Mouse (Mus musculus) stomach, embryonic 15.5 days (tissue): ENCODE results near the gene Gm45208. TPM values are rescaled to one million over a fixed set of nuclear protein-coding genes. Genes with fewer than 3 reads are reported as not detected.
A peak's percentile ranks its signal among the peaks of the same experiment; 100 is the strongest.
"Not testable (repeated sequence)": the region's sequence is repeated elsewhere in the genome, so short reads cannot be mapped to it uniquely, and the experiment has no call there.

Experiments
- ATAC-seq: fragments of 200-750 bp; cut with Nextera tagmentation; 2 replicates; pipeline ENCODE4 v1.8.0; 2017; ENCODE audit warnings: low read depth, moderate number of reproducible peaks, moderate TSS enrichment; ENCODE audit not compliant: insufficient read depth, low FRiP score
- H3K27ac ChIP-seq: fragments of 300-500 bp; sonication (generic); 2 replicates; pipeline ENCODE4 v1.5.1; 2015; ENCODE audit warnings: mild to moderate bottlenecking, inconsistent platforms
- H3K27me3 ChIP-seq: fragments of 300-500 bp; sonication (generic); replicated peaks from 2 replicates; pipeline ENCODE4 v1.6.1; 2015; ENCODE audit warnings: inconsistent platforms
- H3K36me3 ChIP-seq: fragments of 300-500 bp; sonication (generic); 2 replicates; pipeline ENCODE4 v1.6.1; 2015; ENCODE audit warnings: inconsistent platforms
- H3K4me1 ChIP-seq: fragments of 300-500 bp; sonication (generic); 2 replicates; pipeline ENCODE4 v1.6.1; 2015; ENCODE audit warnings: inconsistent platforms
- H3K4me2 ChIP-seq: fragments of 300-500 bp; sonication (generic); 2 replicates; pipeline ENCODE4 v1.6.1; 2015; ENCODE audit warnings: mild to moderate bottlenecking, inconsistent platforms
- H3K4me3 ChIP-seq: fragments of 300-500 bp; sonication (generic); replicated peaks from 2 replicates; pipeline ENCODE4 v1.5.1; 2015; ENCODE audit warnings: inconsistent platforms
- H3K9ac ChIP-seq: fragments of 300-500 bp; sonication (generic); 2 replicates; pipeline ENCODE4 v1.6.1; 2015; ENCODE audit warnings: inconsistent platforms
- H3K9me3 ChIP-seq: fragments of 300-500 bp; sonication (generic); 2 replicates; pipeline ENCODE4 v1.6.1; 2016; ENCODE audit warnings: inconsistent platforms
- WGBS: fragments of 180-500 bp; shearing (Covaris S2); methylation state at CpG from one replicate; pipeline ENCODE4 v1.1.7; 2015; 5-methylcytosine and 5-hydroxymethylcytosine counted together
- polyA plus RNA-seq: library from polyadenylated mRNA; unstranded; fragments of >200 nt; fragmentation: Nextera tagmentation; extraction: Ambion mirVana; gene quantifications from 2 replicates; pipeline ENCODE4 v1.2.1, GENCODE M21; 2015

Gm45208 gene
- polyA plus RNA-seq, 1 experiment from 2014 or later: 1.5 TPM

DNA sequence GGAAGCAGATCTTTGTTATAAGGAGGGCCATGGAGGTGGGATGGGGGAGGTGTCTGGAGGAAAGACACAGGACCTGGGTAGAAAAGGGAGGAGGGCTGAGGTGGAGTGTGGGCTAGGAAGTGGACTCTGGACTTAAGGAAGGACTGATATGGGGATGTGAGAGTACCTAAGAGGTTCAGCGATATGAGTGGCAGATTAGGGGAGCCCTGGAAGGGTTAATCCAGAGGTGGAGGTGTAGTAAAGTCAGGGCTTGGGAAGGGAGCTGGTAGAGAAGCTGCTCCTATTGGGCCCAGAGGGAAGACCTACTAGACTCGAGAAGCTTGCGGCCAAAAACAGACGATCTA, 6.8 kb downstream of the Gm45208 start:
- Histone ChIP-seq H3K4me3 (peak overlapping the region; percentile 49), H3K27me3 (no peaks in the 10 kb centered on the region), H3K36me3 (no peaks in the 10 kb centered on the region), H3K9me3 (no peaks in the 10 kb centered on the region), H3K4me2 (peak overlapping the region; percentile 53), H3K27ac (0 out of 2 replicates have a peak overlapping the region, but pooled peaks have one; percentile 31), H3K9ac (no peak overlapping the region), H3K4me1 (no peaks in the 10 kb centered on the region)
- ATAC-seq: peak; percentile 30
- 30% methylated on average over 4 of the region's 4 CpGs for WGBS

DNA sequence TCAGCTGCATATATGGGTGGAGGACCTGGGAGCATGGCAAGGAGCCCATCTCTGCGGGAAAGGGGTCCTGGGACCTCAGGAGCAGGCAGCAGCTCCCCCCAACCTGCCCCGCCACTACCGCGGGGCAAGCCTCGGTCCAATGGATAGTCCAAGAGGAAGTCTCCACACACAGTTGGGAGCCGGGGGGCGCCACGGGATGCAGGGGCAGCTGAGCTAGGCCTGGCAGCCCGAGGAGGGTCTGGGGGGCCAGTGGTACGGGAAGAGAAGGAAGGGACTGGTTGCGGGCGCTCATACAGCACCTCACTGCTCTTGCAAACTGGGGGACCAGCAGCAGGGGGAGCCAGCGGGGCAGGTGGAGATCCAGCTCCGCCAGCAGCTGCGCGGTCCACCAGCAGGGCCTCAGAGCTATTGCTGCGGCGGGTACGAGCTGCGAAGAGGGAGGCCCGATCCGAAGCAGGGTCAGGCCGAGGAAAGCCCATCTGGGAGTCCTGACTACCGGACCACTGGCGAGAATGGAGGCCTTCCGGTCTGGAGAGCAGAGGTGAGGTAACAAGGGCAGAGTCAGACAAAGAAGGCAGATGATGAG, 11.6 kb downstream of the Gm45208 start:
- WGBS: 32% methylated on average over 25 of the region's 26 CpGs
- no peak for ATAC-seq
- no peak overlapping the region for H3K4me3 ChIP-seq

DNA sequence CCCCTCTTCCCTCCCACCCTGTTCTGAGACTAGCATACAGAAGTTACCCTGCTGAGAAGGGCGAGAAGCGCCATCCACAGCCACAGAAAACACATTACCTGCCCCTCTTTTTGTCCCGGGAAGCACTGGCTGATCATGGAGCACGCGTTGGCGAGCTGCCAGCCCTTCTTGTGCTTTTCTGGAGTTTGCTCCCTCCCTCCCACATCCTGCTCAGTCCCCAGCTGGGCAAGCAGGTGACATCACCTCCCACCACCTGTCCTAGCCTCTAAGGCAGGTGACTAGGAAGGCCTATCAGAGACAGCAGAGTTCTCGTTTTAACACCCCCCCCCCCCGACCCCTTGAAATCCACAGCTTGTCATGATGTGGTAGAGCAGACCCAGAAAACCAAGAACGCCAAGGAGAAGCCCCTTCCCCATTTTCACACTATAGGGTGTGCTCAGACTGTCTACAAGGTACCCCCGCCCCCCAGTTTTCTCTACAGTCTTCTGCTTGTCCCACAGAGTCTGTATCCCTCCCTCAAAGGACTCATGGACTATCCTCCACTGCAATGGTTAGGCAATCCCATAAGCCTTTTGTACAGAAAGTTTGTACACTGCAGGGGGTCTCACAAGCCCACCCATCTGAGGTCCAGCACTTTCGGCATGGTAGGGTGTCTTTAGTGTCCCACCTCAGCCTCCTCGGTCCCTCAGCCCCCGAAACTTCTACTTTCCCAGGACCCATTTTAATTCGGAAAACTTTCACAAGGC, 17.5 kb downstream of the Gm45208 start:
- Histone ChIP-seq H3K4me3 (0 out of 2 replicates have a peak overlapping the region, but pooled peaks have one; percentile 18), H3K4me2 (peak overlapping the region; percentile 16; the same call in 1 of the 2 replicates), H3K27me3 (no peaks in the 10 kb centered on the region), H3K36me3 (no peaks in the 10 kb centered on the region), H3K9me3 (no peaks in the 10 kb centered on the region), H3K9ac (no peak overlapping the region), H3K27ac (peak overlapping the region; percentile 73; the same call in 1 of the 2 replicates), H3K4me1 (no peaks in the 10 kb centered on the region)
- 56% methylated on average over 14 of the region's 14 CpGs for WGBS
- ATAC-seq: peak; percentile 74; the same call in 1 of the 2 replicates

More for the DNA sequence above, 11.6 kb downstream of the Gm45208 start:
- H3K9ac ChIP-seq: no peak overlapping the region
- H3K36me3 ChIP-seq: no peaks in the 10 kb centered on the region
- no peaks in the 10 kb centered on the region for H3K27me3 ChIP-seq
- H3K9me3 ChIP-seq: no peaks in the 10 kb centered on the region
- no peak overlapping the region for H3K27ac ChIP-seq
- H3K4me2 ChIP-seq: no peak overlapping the region
- no peaks in the 10 kb centered on the region for H3K4me1 ChIP-seq

DNA sequence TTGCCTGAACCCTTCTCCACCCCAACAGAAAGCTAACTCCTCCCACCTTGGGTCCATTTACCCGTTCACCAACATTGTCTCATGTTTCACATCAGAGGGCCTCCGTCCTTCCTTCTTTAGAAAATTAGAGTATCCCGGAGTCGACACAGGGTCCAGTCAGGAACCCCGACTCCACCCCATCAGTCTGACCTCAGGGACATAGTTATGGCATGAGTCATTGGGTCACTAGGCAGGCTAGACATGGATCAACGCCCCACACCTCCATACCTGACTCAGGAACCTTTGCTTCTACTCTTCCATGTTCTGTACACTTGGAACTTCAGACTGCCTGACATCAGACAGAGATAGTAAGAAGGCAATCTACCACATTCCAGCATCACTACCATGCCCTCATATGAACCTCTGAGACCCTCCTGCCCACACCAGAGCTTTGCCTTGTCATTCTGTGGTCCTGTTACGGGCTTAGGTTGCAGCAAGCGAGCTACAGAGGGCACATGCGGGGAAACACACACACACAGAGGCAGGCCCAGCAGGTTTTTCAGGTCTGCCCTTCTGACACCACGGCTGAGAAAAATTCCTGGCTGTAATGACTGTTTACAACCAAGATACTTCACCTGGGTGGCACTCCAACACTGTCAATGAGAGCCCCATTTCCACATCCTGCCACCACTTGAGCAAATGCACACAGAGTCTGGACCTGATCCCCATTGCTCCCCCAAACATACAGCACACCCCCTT, 18.2 kb downstream of the Gm45208 start:
- peak overlapping the region; percentile 16 for H3K4me2 ChIP-seq
- ATAC-seq: peak; percentile 54; the same call in 1 of the 2 replicates
- no peak overlapping the region for H3K9ac ChIP-seq
- peak overlapping the region; percentile 27; the same call in 1 of the 2 replicates for H3K4me3 ChIP-seq
- no peaks in the 10 kb centered on the region for H3K9me3 ChIP-seq
- 45% methylated on average over 10 of the region's 10 CpGs for WGBS
- no peaks in the 10 kb centered on the region for H3K27me3 ChIP-seq
- peak overlapping the region; percentile 73; the same call in 1 of the 2 replicates for H3K27ac ChIP-seq
- no peaks in the 10 kb centered on the region for H3K4me1 ChIP-seq
- H3K36me3 ChIP-seq: no peaks in the 10 kb centered on the region

DNA sequence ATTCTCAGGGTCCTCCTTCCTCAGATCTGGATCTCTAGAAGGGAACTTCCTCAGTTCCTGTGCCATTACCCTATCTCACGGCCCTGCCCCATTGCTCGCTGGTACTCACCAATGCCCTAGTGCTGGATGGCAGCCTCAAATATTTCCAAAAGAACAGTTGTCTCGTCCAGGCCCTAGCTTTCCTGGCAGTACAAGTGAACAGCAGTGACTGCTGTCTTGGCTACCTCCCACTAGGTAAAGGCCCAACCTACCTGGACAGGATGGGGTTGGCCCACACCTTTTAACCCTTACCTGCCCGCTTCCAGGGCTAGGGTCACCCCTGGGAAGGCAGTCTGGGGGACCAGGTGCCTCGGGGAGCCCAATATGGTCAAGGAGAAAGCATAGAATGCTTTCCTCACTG, 19.1 kb downstream of the Gm45208 start:
- WGBS: 41% methylated on average over 5 of the region's 5 CpGs
- Histone ChIP-seq H3K36me3 (no peaks in the 10 kb centered on the region), H3K4me3 (peak overlapping the region; percentile 27; the same call in 1 of the 2 replicates), H3K27ac (peak overlapping the region; percentile 59; the same call in 1 of the 2 replicates), H3K9ac (no peak overlapping the region), H3K27me3 (no peaks in the 10 kb centered on the region), H3K4me1 (no peaks in the 10 kb centered on the region), H3K4me2 (0 out of 2 replicates have a peak overlapping the region, but pooled peaks have one; percentile 16), H3K9me3 (no peaks in the 10 kb centered on the region)
- ATAC-seq: 0 out of 2 replicates have a peak, but pooled peaks have one; percentile 37

DNA sequence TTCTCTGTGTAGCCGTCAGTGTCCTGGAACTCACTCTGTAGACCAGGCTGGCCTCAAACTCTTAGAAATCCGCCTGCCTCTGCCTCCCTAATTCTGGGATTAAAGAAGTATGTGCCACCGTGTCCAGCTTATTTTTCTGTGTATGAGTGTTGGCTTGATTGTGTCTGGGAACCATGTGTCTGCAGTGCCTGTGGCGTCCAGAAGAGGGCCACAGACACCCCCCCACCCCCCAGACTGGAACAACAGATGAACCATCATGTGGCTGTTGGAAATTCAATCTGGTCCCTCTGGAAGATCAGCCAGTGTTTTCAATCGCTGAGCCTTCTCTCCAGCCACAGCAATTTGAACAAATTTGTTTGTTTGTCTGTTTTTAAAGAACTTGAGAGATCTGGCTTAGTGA, 21.4 kb downstream of the Gm45208 start:
- WGBS: 54% methylated on average over 5 of the region's 5 CpGs
- Histone ChIP-seq H3K9ac (no peak overlapping the region), H3K4me3 (no peak overlapping the region), H3K36me3 (no peaks in the 10 kb centered on the region), H3K27me3 (no peaks in the 10 kb centered on the region), H3K4me1 (no peaks in the 10 kb centered on the region), H3K4me2 (no peak overlapping the region), H3K27ac (no peak overlapping the region), H3K9me3 (no peaks in the 10 kb centered on the region)
- ATAC-seq: no peak

DNA sequence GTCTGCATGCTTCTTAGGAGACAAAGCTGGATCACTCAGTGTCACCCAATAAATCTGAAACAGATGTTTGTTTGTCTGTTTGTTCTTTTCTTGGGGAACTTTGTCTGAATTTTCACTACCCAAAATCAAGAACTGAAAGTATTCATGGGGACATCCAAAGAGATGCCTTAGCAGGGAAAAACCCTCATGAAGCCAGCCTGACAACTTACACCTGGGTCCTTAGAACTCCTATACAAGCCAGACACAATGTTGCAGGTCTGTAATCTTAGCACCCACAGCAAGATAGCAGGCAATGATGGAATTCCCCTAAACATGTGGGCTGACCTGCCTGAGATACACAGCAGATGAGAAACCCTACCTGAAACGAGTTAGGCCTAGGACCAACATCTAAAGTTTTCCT, 22.9 kb downstream of the Gm45208 start:
- no peaks in the 10 kb centered on the region for H3K36me3 ChIP-seq
- H3K4me2 ChIP-seq: no peak overlapping the region
- no peaks in the 10 kb centered on the region for H3K9me3 ChIP-seq
- WGBS: 60% methylated on average over 1 of the region's 1 CpGs
- H3K27ac ChIP-seq: no peak overlapping the region
- H3K9ac ChIP-seq: no peak overlapping the region
- H3K4me3 ChIP-seq: no peak overlapping the region
- no peaks in the 10 kb centered on the region for H3K4me1 ChIP-seq
- no peaks in the 10 kb centered on the region for H3K27me3 ChIP-seq
- no peak for ATAC-seq

DNA sequence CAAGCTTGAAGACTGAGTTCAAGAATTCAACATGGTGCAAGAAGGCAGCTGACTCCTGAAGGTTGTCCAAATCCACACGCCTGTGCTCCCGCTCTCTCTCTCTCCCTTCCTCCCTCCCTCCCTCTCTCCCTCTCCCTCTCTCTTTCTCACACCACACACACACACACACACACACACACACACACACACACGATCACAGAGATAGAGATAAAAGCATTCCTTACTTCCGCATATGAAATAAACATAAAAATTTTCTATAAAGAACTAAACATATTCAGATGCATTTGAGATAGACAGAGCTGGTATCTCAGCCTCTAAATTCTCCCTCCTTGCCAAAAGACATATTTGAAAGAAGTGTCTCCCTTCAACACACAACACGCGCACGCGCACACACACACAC, 23.4 kb downstream of the Gm45208 start:
- H3K9ac ChIP-seq: no peak overlapping the region
- ATAC-seq: no peak
- H3K27ac ChIP-seq: no peak overlapping the region
- no peaks in the 10 kb centered on the region for H3K27me3 ChIP-seq
- no peak overlapping the region for H3K4me3 ChIP-seq
- H3K4me2 ChIP-seq: no peak overlapping the region
- no peaks in the 10 kb centered on the region for H3K4me1 ChIP-seq
- no peaks in the 10 kb centered on the region for H3K36me3 ChIP-seq
- WGBS: 86% methylated on average over 8 of the region's 8 CpGs
- no peaks in the 10 kb centered on the region for H3K9me3 ChIP-seq

DNA sequence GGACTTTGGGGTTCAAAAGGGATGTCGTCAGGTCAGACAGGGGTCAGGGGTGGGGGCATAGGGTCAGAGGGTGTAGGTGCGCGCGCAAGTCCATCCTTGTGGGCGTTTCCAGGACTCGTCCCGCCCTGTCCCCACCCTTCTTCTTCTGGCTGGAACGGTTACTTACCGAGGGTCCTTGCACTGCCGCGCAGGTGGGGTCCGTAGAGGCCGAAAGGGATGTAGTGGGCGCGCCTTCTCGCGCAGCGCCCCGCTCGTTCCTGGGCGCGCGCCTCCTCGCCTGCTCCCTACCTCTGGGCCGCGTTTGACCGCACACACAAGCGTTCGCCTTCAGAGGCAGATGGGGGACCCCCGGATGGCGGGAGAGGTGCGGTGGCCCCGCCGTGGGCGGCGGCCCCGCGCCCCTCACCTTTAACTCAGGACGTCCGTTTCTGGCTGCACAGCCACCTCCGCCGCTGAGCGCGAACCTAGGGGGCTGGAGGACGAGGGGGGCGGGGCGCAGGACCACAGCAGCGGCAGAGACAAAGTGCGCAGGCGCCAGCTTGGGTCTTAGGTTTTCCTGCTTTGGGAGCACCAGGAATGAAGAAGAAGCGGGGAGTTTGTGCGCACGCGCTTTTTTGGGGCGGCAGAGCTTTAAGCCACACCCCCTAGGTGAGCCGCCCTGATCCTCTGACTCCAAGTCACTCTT, 28.5 kb downstream of the Gm45208 start, which contains the start of gene Ccdc120:
Gene Ccdc120, minus strand, starts transcription at position 474 of the 685 bp plus-strand sequence.
- Histone ChIP-seq H3K27me3 (no peaks in the 10 kb centered on the region), H3K36me3 (no peaks in the 10 kb centered on the region), H3K4me1 (no peaks in the 10 kb centered on the region), H3K9ac (peak within 1 kb of the TSS; percentile 41; the same call in 1 of the 2 replicates), H3K9me3 (no peaks in the 10 kb centered on the region), H3K27ac (no peak within 1 kb of the TSS), H3K4me3 (peak within 1 kb of the TSS; percentile 64), H3K4me2 (peak within 1 kb of the TSS; percentile 56)
- ATAC-seq: peak; percentile 79
- WGBS: 14% methylated on average over 48 of the region's 56 CpGs

DNA sequence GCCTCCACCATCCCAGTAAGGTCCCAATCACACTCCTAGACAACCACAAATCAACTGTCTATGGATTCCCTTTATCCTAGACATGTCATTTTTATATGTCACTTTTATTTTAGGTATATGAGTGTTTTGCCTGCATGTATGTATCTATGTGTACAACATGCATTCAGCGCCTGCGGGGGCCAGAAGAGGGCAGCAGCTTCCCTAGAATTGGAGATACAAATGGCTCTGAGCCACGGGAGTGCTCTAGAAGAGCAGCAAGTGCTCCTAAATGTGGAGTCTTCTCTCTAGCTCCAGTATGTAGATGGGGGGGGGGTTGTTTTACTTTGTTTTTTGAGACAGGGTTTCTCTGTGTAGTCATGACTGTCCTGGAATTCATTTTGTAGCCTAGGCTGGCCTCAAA, 31.6 kb downstream of the Gm45208 start:
- not testable (repeated sequence) for H3K4me2 ChIP-seq, H3K27ac ChIP-seq, H3K27me3 ChIP-seq, H3K4me1 ChIP-seq, ATAC-seq, H3K4me3 ChIP-seq, H3K9me3 ChIP-seq, H3K36me3 ChIP-seq, H3K9ac ChIP-seq
- 11% methylated on average over 3 of the region's 3 CpGs for WGBS

DNA sequence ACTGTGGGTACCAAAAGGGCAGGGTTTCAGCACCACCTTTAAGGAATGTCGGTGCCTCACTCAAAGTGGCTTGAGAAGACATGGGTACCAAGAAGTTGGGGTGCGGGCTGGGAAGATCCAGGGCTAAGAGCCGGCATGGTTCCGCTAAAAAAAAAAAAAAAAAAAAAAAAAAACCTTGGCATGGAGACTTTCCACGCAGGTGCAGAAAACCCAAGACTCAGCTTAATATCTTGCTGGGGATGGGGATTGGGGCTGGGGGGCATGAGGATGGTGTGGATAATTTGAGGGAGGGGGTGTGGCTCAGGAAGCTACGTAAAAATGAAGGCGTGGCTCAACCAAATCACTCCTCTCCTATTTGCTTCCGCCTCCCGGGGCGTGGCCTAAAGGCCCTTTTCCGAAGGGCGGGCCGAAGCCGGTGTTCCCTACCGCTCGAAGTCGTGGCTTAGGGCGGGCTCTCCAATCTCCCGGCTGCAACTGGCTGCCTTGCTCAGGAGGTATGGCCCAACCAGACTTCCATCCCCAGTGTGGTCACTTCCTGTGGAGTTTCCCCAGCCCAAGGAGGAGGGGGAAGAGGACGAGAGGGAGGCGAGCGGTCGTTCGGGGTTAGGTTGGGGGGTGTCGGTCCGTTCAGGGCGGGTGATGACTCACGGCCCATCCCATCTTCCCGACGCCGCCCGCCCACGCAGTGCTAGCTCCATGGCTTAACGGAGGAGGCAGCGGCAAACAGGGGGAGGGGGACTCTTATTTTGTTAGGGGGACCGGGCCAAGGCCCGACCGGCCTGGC, 40.3 kb downstream of the Gm45208 start, which contains the start of gene Tfe3:
Gene Tfe3, plus strand, starts transcription at position 424 of the 784 bp plus-strand sequence.
- ATAC-seq: peak; percentile 97
- WGBS: 26% methylated on average over 38 of the region's 38 CpGs
- H3K4me2 ChIP-seq: peak within 1 kb of the TSS; percentile 63

More for the DNA sequence above, 40.3 kb downstream of the Gm45208 start, which contains the start of gene Tfe3:
- no peaks in the 10 kb centered on the region for H3K36me3 ChIP-seq
- H3K27ac ChIP-seq: peak within 1 kb of the TSS; percentile 80
- peak within 1 kb of the TSS; percentile 64 for H3K4me3 ChIP-seq
- 0 out of 2 replicates have a peak, but pooled peaks cover 5% of the 10 kb centered on the region for H3K4me1 ChIP-seq
- peak within 1 kb of the TSS; percentile 22; the same call in 1 of the 2 replicates for H3K9ac ChIP-seq
- no peaks in the 10 kb centered on the region for H3K27me3 ChIP-seq
- H3K9me3 ChIP-seq: no peaks in the 10 kb centered on the region
